Mouse (Mus musculus) lung, embryonic 14.5 days (tissue): ENCODE measurements at regions not wholly inside any gene's neighbourhood (a gene's known extent, or its start where the extent isn't known, plus 50 kb on each side); places are given as distances from the start of the nearest gene placed in this dataset.

Experiments
- ATAC-seq: fragments of 200-750 bp; cut with Nextera tagmentation; 2 replicates; pipeline ENCODE4 v1.8.0; 2017; ENCODE audit warnings: mild to moderate bottlenecking, moderate TSS enrichment, moderate library complexity; ENCODE audit not compliant: insufficient read depth
- DNase-seq: peaks from one replicate; pipeline ENCODE4 v3.0.0-alpha.2; 2015
- H3K27ac ChIP-seq: fragments of 300-500 bp; sonication (generic); 2 replicates; pipeline ENCODE4 v1.5.1; 2014; ENCODE audit warnings: low read depth, mild to moderate bottlenecking, moderate library complexity
- H3K27me3 ChIP-seq: fragments of 300-500 bp; sonication (generic); 2 replicates; pipeline ENCODE4 v1.6.1; 2014; ENCODE audit warnings: low read length, control low read depth; ENCODE audit not compliant: insufficient read depth
- H3K36me3 ChIP-seq: fragments of 300-500 bp; sonication (generic); 2 replicates; pipeline ENCODE4 v1.6.1; 2014; ENCODE audit warnings: control low read depth; ENCODE audit not compliant: insufficient read depth
- H3K4me1 ChIP-seq: fragments of 300-500 bp; sonication (generic); 2 replicates; pipeline ENCODE4 v1.6.1; 2014; ENCODE audit warnings: antibody characterized with exemption, control low read depth; ENCODE audit not compliant: insufficient read depth
- H3K4me2 ChIP-seq: fragments of 300-500 bp; sonication (generic); 2 replicates; pipeline ENCODE4 v1.6.1; 2014; ENCODE audit warnings: mild to moderate bottlenecking
- H3K4me3 ChIP-seq: fragments of 300-500 bp; sonication (generic); 2 replicates; pipeline ENCODE4 v1.5.1; 2014; ENCODE audit warnings: low read depth, low read length
- H3K9ac ChIP-seq: fragments of 300-500 bp; sonication (generic); 2 replicates; pipeline ENCODE4 v1.6.1; 2014
- H3K9me3 ChIP-seq: fragments of 300-500 bp; sonication (generic); 2 replicates; pipeline ENCODE4 v1.6.1; 2016; ENCODE audit warnings: low read depth, low read length, control low read depth
- CTCF ChIP-seq: IDR thresholded peaks from 2 replicates; pipeline ENCODE4 v1.5.1; 2016; ENCODE audit warnings: antibody characterized with exemption, low read depth
- WGBS: fragments of 180-500 bp; shearing (Covaris S2); extraction: QIAGEN DNeasy Blood & Tissue Kit; methylation state at CpG from one replicate; pipeline ENCODE4 v1.1.7; 2014; 5-methylcytosine and 5-hydroxymethylcytosine counted together

GRCm38 (mm10) chr1:157684356-157684755 lies 177.8 kb downstream of the Sec16b start:
- DNase-seq, result no peak
- H3K4me1 ChIP-seq, result no peaks in the 10 kb centered on the region
- no peak for TF ChIP-seq CTCF
- H3K9ac ChIP-seq, result no peak overlapping the region
- no peaks in the 10 kb centered on the region for H3K9me3 ChIP-seq
- WGBS, result 16% methylated on average over 7 of the region's 7 CpGs
- no peak overlapping the region for H3K4me3 ChIP-seq
- no peaks in the 10 kb centered on the region for H3K36me3 ChIP-seq
- no peak for ATAC-seq
- no peak overlapping the region for H3K4me2 ChIP-seq
- H3K27me3 ChIP-seq, result no peaks in the 10 kb centered on the region
- H3K27ac ChIP-seq, result no peak overlapping the region

GRCm38 (mm10) chr1:157695198-157695597 lies 188.7 kb downstream of the Sec16b start:
- TF ChIP-seq CTCF, result no peak
- WGBS, result 50% methylated on average over 2 of the region's 2 CpGs
- ATAC-seq, result peak; percentile 54; the same call in 1 of the 2 replicates

GRCm38 (mm10) chr1:157703639-157704038 lies 197.1 kb downstream of the Sec16b start:
- Histone ChIP-seq H3K9ac (no peak overlapping the region), H3K36me3 (no peaks in the 10 kb centered on the region), H3K4me3 (no peak overlapping the region), H3K9me3 (no peaks in the 10 kb centered on the region), H3K27me3 (no peaks in the 10 kb centered on the region), H3K27ac (no peak overlapping the region), H3K4me2 (no peak overlapping the region), H3K4me1 (no peaks in the 10 kb centered on the region)
- ATAC-seq, result 0 out of 2 replicates have a peak, but pooled peaks have one; percentile 17
- no peak for TF ChIP-seq CTCF
- no peak for DNase-seq
- WGBS, result 63% methylated on average over 6 of the region's 6 CpGs

More at GRCm38 (mm10) chr1:157695198-157695597, 188.7 kb downstream of the Sec16b start:
- no peak overlapping the region for H3K4me2 ChIP-seq
- H3K9ac ChIP-seq, result no peak overlapping the region
- H3K4me1 ChIP-seq, result no peaks in the 10 kb centered on the region
- no peaks in the 10 kb centered on the region for H3K36me3 ChIP-seq
- no peak overlapping the region for H3K27ac ChIP-seq
- H3K4me3 ChIP-seq, result no peak overlapping the region
- no peak for DNase-seq
- no peaks in the 10 kb centered on the region for H3K27me3 ChIP-seq
- H3K9me3 ChIP-seq, result no peaks in the 10 kb centered on the region

GRCm38 (mm10) chr1:157705364-157705763 lies 198.8 kb downstream of the Sec16b start:
- H3K27ac ChIP-seq, result no peak overlapping the region
- peak; percentile 47 for DNase-seq
- TF ChIP-seq CTCF, result no peak
- no peaks in the 10 kb centered on the region for H3K36me3 ChIP-seq
- H3K4me2 ChIP-seq, result no peak overlapping the region
- H3K4me1 ChIP-seq, result no peaks in the 10 kb centered on the region
- no peak overlapping the region for H3K4me3 ChIP-seq
- ATAC-seq, result peak; percentile 75
- H3K27me3 ChIP-seq, result no peaks in the 10 kb centered on the region
- WGBS, result 40% methylated on average over 4 of the region's 4 CpGs
- no peaks in the 10 kb centered on the region for H3K9me3 ChIP-seq
- no peak overlapping the region for H3K9ac ChIP-seq

- no peak for DNase-seq
- Histone ChIP-seq H3K27me3 (no peaks in the 10 kb centered on the region), H3K9me3 (no peaks in the 10 kb centered on the region), H3K4me1 (no peaks in the 10 kb centered on the region), H3K9ac (no peak overlapping the region), H3K27ac (no peak overlapping the region), H3K4me3 (no peak overlapping the region), H3K4me2 (no peak overlapping the region), H3K36me3 (no peaks in the 10 kb centered on the region)
- TF ChIP-seq CTCF, result no peak
- 80% methylated on average over 2 of the region's 2 CpGs for WGBS
- ATAC-seq, result no peak
Measured at GRCm38 (mm10) chr1:157707256-157707655, 200.7 kb downstream of the Sec16b start.

GRCm38 (mm10) chr1:157709117-157709516 lies 202.6 kb downstream of the Sec16b start:
- Histone ChIP-seq H3K9me3 (no peaks in the 10 kb centered on the region), H3K36me3 (no peaks in the 10 kb centered on the region), H3K27ac (no peak overlapping the region), H3K9ac (no peak overlapping the region), H3K4me2 (no peak overlapping the region), H3K4me1 (no peaks in the 10 kb centered on the region), H3K4me3 (no peak overlapping the region), H3K27me3 (no peaks in the 10 kb centered on the region)
- TF ChIP-seq CTCF, result no peak
- WGBS, result 76% methylated on average over 6 of the region's 6 CpGs
- no peak for DNase-seq
- ATAC-seq, result no peak

- 54% methylated on average over 2 of the region's 2 CpGs for WGBS
- Histone ChIP-seq H3K4me3 (no peak overlapping the region), H3K9me3 (no peaks in the 10 kb centered on the region), H3K27ac (no peak overlapping the region), H3K4me2 (no peak overlapping the region), H3K9ac (no peak overlapping the region), H3K36me3 (no peaks in the 10 kb centered on the region), H3K4me1 (no peaks in the 10 kb centered on the region), H3K27me3 (no peaks in the 10 kb centered on the region)
- no peak for DNase-seq
- no peak for ATAC-seq
- TF ChIP-seq CTCF, result no peak
Measured at GRCm38 (mm10) chr1:157710870-157711269, 204.3 kb downstream of the Sec16b start.

GRCm38 (mm10) chr1:157712519-157712918 lies 206.0 kb downstream of the Sec16b start:
- no peak for TF ChIP-seq CTCF
- Histone ChIP-seq H3K4me3 (no peak overlapping the region), H3K4me1 (no peaks in the 10 kb centered on the region), H3K4me2 (no peak overlapping the region), H3K27me3 (no peaks in the 10 kb centered on the region), H3K27ac (no peak overlapping the region), H3K9ac (no peak overlapping the region), H3K9me3 (no peaks in the 10 kb centered on the region), H3K36me3 (no peaks in the 10 kb centered on the region)
- 24% methylated on average over 2 of the region's 2 CpGs for WGBS
- peak; percentile 17 for DNase-seq
- ATAC-seq, result no peak
